Mouse (Mus musculus) CH12.LX (cell line): ENCODE results near the gene Edem3. TPM values are rescaled to one million over a fixed set of nuclear protein-coding genes. Genes with fewer than 3 reads are reported as not detected.

ENCODE experiments used
- DNase-seq: peaks from one replicate; pipeline ENCODE4 v3.0.0-alpha.2; 2013; ENCODE audit errors: extremely low read depth
- H3K27ac ChIP-seq: 2 replicates; pipeline ENCODE4 v1.5.1; 2012; ENCODE audit warnings: low read depth, mild to moderate bottlenecking, control low read depth, moderate library complexity; ENCODE audit not compliant: insufficient read depth
- H3K27me3 ChIP-seq: replicated peaks from 2 replicates; pipeline ENCODE3; 2012; ENCODE audit warnings: inconsistent platforms
- H3K36me3 ChIP-seq, 2 experiments: replicated peaks in 1 of 2; 2 replicates each; pipeline versions ENCODE3 to v1.6.1; 2012; ENCODE audit warnings: inconsistent platforms in 1 of 2, low read length in 1 of 2, mild to moderate bottlenecking in 1 of 2, mixed read lengths in 1 of 2, moderate library complexity in 1 of 2; ENCODE audit not compliant: control insufficient read depth in 1 of 2, insufficient read depth in 1 of 2
- H3K4me1 ChIP-seq, 2 experiments: 2 replicates each; pipeline ENCODE4 v1.6.1; 2012; ENCODE audit warnings: inconsistent platforms in 1 of 2, moderate library complexity in 1 of 2; ENCODE audit not compliant: insufficient read depth in 2 of 2, control insufficient read depth in 1 of 2
- H3K4me2 ChIP-seq: 2 replicates; pipeline ENCODE4 v1.6.1; 2012; ENCODE audit warnings: low read depth, mild to moderate bottlenecking, control low read depth; ENCODE audit not compliant: poor library complexity, insufficient read depth, severe bottlenecking
- H3K4me3 ChIP-seq, 3 experiments: fragments of 150-350 bp in 1 of 3; sonication (generic) in 1 of 3; replicated peaks in 1 of 3; 2 replicates each; pipeline versions ENCODE3 to v1.5.1; 2011 to 2012; ENCODE audit warnings: low read depth in 2 of 3, low read length in 2 of 3, mild to moderate bottlenecking in 2 of 3, moderate library complexity in 2 of 3, control low read depth in 1 of 3, improper control_type of control experiment in 1 of 3, inconsistent platforms in 1 of 3, mixed read lengths in 1 of 3; ENCODE audit not compliant: poor library complexity in 1 of 3
- H3K79me2 ChIP-seq: replicated peaks from 2 replicates; pipeline ENCODE4 v1.6.1; 2012; ENCODE audit warnings: mild to moderate bottlenecking, moderate library complexity; ENCODE audit not compliant: control insufficient read depth, poor library complexity, insufficient read depth, severe bottlenecking; ENCODE audit errors: extremely low read depth
- H3K9ac ChIP-seq: 2 replicates; pipeline ENCODE4 v1.6.1; 2012; ENCODE audit warnings: low read depth, mild to moderate bottlenecking, control low read depth, moderate library complexity; ENCODE audit not compliant: insufficient read depth
- H3K9me3 ChIP-seq: replicated peaks from 2 replicates; pipeline ENCODE3; 2012; ENCODE audit warnings: low read length, inconsistent platforms, mixed read lengths
- CHD1 ChIP-seq: IDR thresholded peaks from 2 replicates; pipeline ENCODE4 v1.6.1; 2012; ENCODE audit warnings: low read depth, low read length, improper control_type of control experiment, inconsistent platforms
- CTCF ChIP-seq, 2 experiments: IDR thresholded peaks in 1 of 2; conservative IDR thresholded peaks in 1 of 2; 2 replicates each; pipeline ENCODE4 v1.5.1; 2011 to 2012; ENCODE audit warnings: low read depth in 2 of 2, low read length in 2 of 2, improper control_type of control experiment in 1 of 2, inconsistent platforms in 1 of 2, mild to moderate bottlenecking in 1 of 2, moderate library complexity in 1 of 2
- E2F4 ChIP-seq: IDR thresholded peaks from 2 replicates; pipeline ENCODE4 v1.6.1; 2011; ENCODE audit warnings: low read depth, low read length, improper control_type of control experiment; ENCODE audit not compliant: insufficient replicate concordance
- ETS1 ChIP-seq: conservative IDR thresholded peaks from 2 replicates; pipeline ENCODE4 v1.6.1; 2012; ENCODE audit warnings: low read depth, mild to moderate bottlenecking, inconsistent platforms, low read length, improper control_type of control experiment, moderate library complexity
- IRF4 ChIP-seq: IDR thresholded peaks from 2 replicates; pipeline ENCODE4 v1.6.1; 2014; ENCODE audit warnings: low read depth, mild to moderate bottlenecking, inconsistent platforms, low read length, improper control_type of control experiment
- JUN ChIP-seq: IDR thresholded peaks from 2 replicates; pipeline ENCODE4 v1.6.1; 2011; ENCODE audit warnings: low read depth, mild to moderate bottlenecking, low read length, improper control_type of control experiment, moderate library complexity; ENCODE audit not compliant: insufficient read depth
- JUND ChIP-seq: conservative IDR thresholded peaks from 2 replicates; pipeline ENCODE4 v1.6.1; 2011; ENCODE audit warnings: low read depth, low read length, improper control_type of control experiment
- MAZ ChIP-seq: IDR thresholded peaks from 2 replicates; pipeline ENCODE4 v1.6.1; 2012; ENCODE audit warnings: low read depth, mild to moderate bottlenecking, inconsistent platforms, low read length, improper control_type of control experiment, moderate library complexity
- NELFE ChIP-seq: IDR thresholded peaks from 2 replicates; pipeline ENCODE4 v1.6.1; 2011; ENCODE audit warnings: low read depth, low read length, improper control_type of control experiment
- NRF1 ChIP-seq: IDR thresholded peaks from 2 replicates; pipeline ENCODE4 v1.6.1; 2014; ENCODE audit warnings: low read depth, mild to moderate bottlenecking, inconsistent platforms, low read length, improper control_type of control experiment, moderate library complexity
- POLR2AphosphoS2 ChIP-seq: IDR thresholded peaks from 2 replicates; pipeline ENCODE4 v1.6.1; 2011; ENCODE audit warnings: low read depth, low read length, improper control_type of control experiment
- RAD21 ChIP-seq: IDR thresholded peaks from 2 replicates; pipeline ENCODE4 v1.6.1; 2011; ENCODE audit warnings: low read depth, mild to moderate bottlenecking, low read length, improper control_type of control experiment, moderate library complexity
- RCOR1 ChIP-seq: conservative IDR thresholded peaks from 2 replicates; pipeline ENCODE4 v1.6.1; 2012; ENCODE audit warnings: low read depth, mild to moderate bottlenecking, inconsistent platforms, low read length, improper control_type of control experiment
- SIN3A ChIP-seq: IDR thresholded peaks from 2 replicates; pipeline ENCODE4 v1.6.1; 2012; ENCODE audit warnings: low read length, improper control_type of control experiment, inconsistent platforms
- SMC3 ChIP-seq: IDR thresholded peaks from 2 replicates; pipeline ENCODE4 v1.6.1; 2011; ENCODE audit warnings: low read depth, low read length, improper control_type of control experiment
- TCF12 ChIP-seq: IDR thresholded peaks from 2 replicates; pipeline ENCODE4 v1.6.1; 2014; ENCODE audit warnings: low read depth, mild to moderate bottlenecking, inconsistent platforms, low read length, improper control_type of control experiment
- USF1 ChIP-seq: IDR thresholded peaks from 2 replicates; pipeline ENCODE4 v1.6.1; 2014; ENCODE audit warnings: low read depth, mild to moderate bottlenecking, inconsistent platforms, low read length, improper control_type of control experiment
- ZKSCAN1 ChIP-seq: IDR thresholded peaks from 2 replicates; pipeline ENCODE4 v1.6.1; 2012; ENCODE audit warnings: low read depth, inconsistent platforms, low read length, improper control_type of control experiment, borderline replicate concordance
- ZMIZ1 ChIP-seq: IDR thresholded peaks from 2 replicates; pipeline ENCODE4 v1.6.1; 2012; ENCODE audit warnings: low read depth, mild to moderate bottlenecking, inconsistent platforms, low read length, improper control_type of control experiment
- dilution Hi-C: fragments of 300-500 bp; cut with MboI; formaldehyde crosslinking; loops from 2 replicates; pipeline ENCODE4 v1.14.3; 2020; ENCODE audit warnings: low sequenced_read_pairs; ENCODE audit not compliant: extremely low pct_unique_long_range_greater_than_20kb, extremely low pct_ligation_motif_present
- in situ Hi-C: fragments of 300-500 bp; cut with MboI; formaldehyde crosslinking; loops from 3 replicates; pipeline ENCODE4 v1.14.3; 2019; ENCODE audit warnings: low sequenced_read_pairs, low pct_ligation_motif_present, low pct_unique_long_range_greater_than_20kb, mixed read lengths
- polyA plus RNA-seq: library from polyadenylated mRNA; unstranded; fragments of >175 nt; gene quantifications from 2 replicates; pipeline ENCODE4 v1.2.1, GENCODE M21; 2012; ENCODE audit warnings: low read depth; ENCODE audit not compliant: insufficient read length
- total RNA-seq, 2 experiments: library from RNA; depleted of rRNA; stranded (reverse); fragments of 300-350 nt in 1 of 2; fragments of >200 nt in 1 of 2; gene quantifications; 2 replicates each; pipeline ENCODE4 v1.2.3; 2012 to 2014

The Edem3 gene
- total and polyA plus RNA-seq, 3 experiments = 9.8 to 15.8 (median 10.6) TPM

- dilution Hi-C loops = no loop called here
- Histone ChIP-seq H3K9ac (no peak overlapping the region), H3K36me3 (peaks cover 34 to 57% of the 10 kb centered on the region in 2 experiments), H3K27ac (no peak overlapping the region), H3K27me3 (no peaks in the 10 kb centered on the region), H3K4me3 (no peak overlapping the region), H3K4me2 (no peak overlapping the region), H3K79me2 (no peaks in the 10 kb centered on the region), H3K9me3 (peaks cover 11% of the 10 kb centered on the region), H3K4me1 (peaks cover 0 to 26% of the 10 kb centered on the region in 2 experiments; a peak in 2 of 4 replicates)
- TF ChIP-seq JUND (no peak), ZMIZ1 (no peak), JUN (no peak)
- in situ Hi-C loops = loop anchor here (25.0 kb wide), 1 partner anchor 543 kb away; no protein-coding TSS in a partner anchor
- DNase-seq = no peak
These were observed 64.0 kb downstream of the Edem3 start for GRCm38 (mm10) chr1:151819190-151819589.

- Histone ChIP-seq H3K27me3 (no peaks in the 10 kb centered on the region), H3K9me3 (peaks cover 4% of the 10 kb centered on the region), H3K36me3 (peaks cover 27 to 46% of the 10 kb centered on the region in 2 experiments), H3K27ac (no peak overlapping the region), H3K9ac (no peak overlapping the region), H3K79me2 (no peaks in the 10 kb centered on the region), H3K4me1 (peaks cover 0 to 26% of the 10 kb centered on the region in 2 experiments; a peak in 2 of 4 replicates), H3K4me2 (no peak overlapping the region), H3K4me3 (no peak overlapping the region)
- DNase-seq = peak; percentile 60
- in situ Hi-C loops (loop anchor here (25.0 kb wide), 1 partner anchor 542 kb away; no protein-coding TSS in a partner anchor), dilution Hi-C loops (no loop called here)
- TF ChIP-seq SIN3A (no peak), IRF4 (no peak), SMC3 (peak; percentile 55), ETS1 (no peak), POLR2AphosphoS2 (no peak), ZKSCAN1 (no peak), USF1 (no peak), MAZ (no peak), CHD1 (no peak), NELFE (no peak), RAD21 (peak; percentile 88), NRF1 (no peak), RCOR1 (no peak), TCF12 (no peak), CTCF (conservative IDR thresholded peaks at IDR 0.05 in 1 of 2, IDR thresholded peaks at IDR 0.05 in 1 of 2; ENCODE audit: low read depth in 2 of 2, low read length in 2 of 2) (peak; percentile 78 to 86), E2F4 (no peak)
These were observed 65.3 kb downstream of the Edem3 start for GRCm38 (mm10) chr1:151820457-151820856.
